Mouse (Mus musculus) heart, embryonic 12.5 days (tissue): ENCODE measurements around the gene Nrxn1. TPM values are rescaled to one million over a fixed set of nuclear protein-coding genes. Genes with fewer than 3 reads are reported as not detected.

Experiments used
- ATAC-seq: fragments of 200-750 bp; cut with Nextera tagmentation; 2 replicates; pipeline ENCODE4 v1.8.0; 2017; ENCODE audit warnings: moderate TSS enrichment, moderate library complexity; ENCODE audit not compliant: insufficient number of reproducible peaks, low FRiP score
- H3K27ac ChIP-seq: fragments of 300-500 bp; sonication (generic); 2 replicates; pipeline ENCODE4 v1.5.1; 2016; ENCODE audit warnings: mild to moderate bottlenecking, moderate library complexity; ENCODE audit not compliant: poor library complexity, severe bottlenecking
- H3K27me3 ChIP-seq: fragments of 300-500 bp; sonication (generic); replicated peaks from 2 replicates; pipeline ENCODE4 v1.6.1; 2016; ENCODE audit warnings: mild to moderate bottlenecking, moderate library complexity
- H3K36me3 ChIP-seq: fragments of 300-500 bp; sonication (generic); 2 replicates; pipeline ENCODE4 v1.6.1; 2016; ENCODE audit warnings: mild to moderate bottlenecking, moderate library complexity
- H3K4me1 ChIP-seq: fragments of 300-500 bp; sonication (generic); replicated peaks from 2 replicates; pipeline ENCODE4 v1.6.1; 2016; ENCODE audit warnings: mild to moderate bottlenecking
- H3K4me2 ChIP-seq: fragments of 300-500 bp; sonication (generic); 2 replicates; pipeline ENCODE4 v1.6.1; 2016; ENCODE audit warnings: mild to moderate bottlenecking, moderate library complexity
- H3K4me3 ChIP-seq: fragments of 300-500 bp; sonication (generic); 2 replicates; pipeline ENCODE4 v1.5.1; 2016; ENCODE audit warnings: mild to moderate bottlenecking
- H3K9ac ChIP-seq: fragments of 300-500 bp; sonication (generic); 2 replicates; pipeline ENCODE4 v1.6.1; 2016; ENCODE audit warnings: mild to moderate bottlenecking, moderate library complexity
- H3K9me3 ChIP-seq: fragments of 300-500 bp; sonication (generic); replicated peaks from 2 replicates; pipeline ENCODE4 v1.6.1; 2016; ENCODE audit warnings: mild to moderate bottlenecking, moderate library complexity
- WGBS: fragments of 180-500 bp; shearing (Covaris S2); methylation state at CpG from one replicate; pipeline ENCODE4 v1.1.7; 2016; 5-methylcytosine and 5-hydroxymethylcytosine counted together
- polyA plus RNA-seq: library from polyadenylated mRNA; unstranded; fragments of >200 nt; fragmentation: Nextera tagmentation; extraction: Ambion mirVana; gene quantifications from 2 replicates; pipeline ENCODE4 v1.2.1, GENCODE M21; 2016

Gene Nrxn1
- 1.6 and 1.7 TPM in 2 replicates for polyA plus RNA-seq

- Histone ChIP-seq H3K4me3 (peak within 1 kb of the TSS; percentile 11; the same call in 1 of the 2 replicates), H3K36me3 (no peaks in the 10 kb centered on the region), H3K4me1 (no peaks in the 10 kb centered on the region), H3K4me2 (peak within 1 kb of the TSS; percentile 55), H3K9me3 (peaks cover 13% of the 10 kb centered on the region), H3K27ac (no peak within 1 kb of the TSS), H3K9ac (no peak within 1 kb of the TSS), H3K27me3 (peaks cover 17% of the 10 kb centered on the region)
- WGBS: 0% methylated on average over 1 of the region's 1 CpGs
- no peak for ATAC-seq
Measured at GRCm38 (mm10) chr17:91093042-91093080, at the start of gene Nrxn1. Nrxn1 (minus strand) TSS chr17:91093071.

GRCm38 (mm10) chr17:91136859-91137258 lies 44.0 kb upstream of the Nrxn1 start:
- peak; percentile 66; the same call in 1 of the 2 replicates for ATAC-seq
- Histone ChIP-seq H3K27me3 (no peaks in the 10 kb centered on the region), H3K4me1 (peaks cover 6% of the 10 kb centered on the region), H3K27ac (no peak overlapping the region), H3K36me3 (no peaks in the 10 kb centered on the region), H3K4me3 (no peak overlapping the region), H3K9me3 (no peaks in the 10 kb centered on the region), H3K4me2 (no peak overlapping the region), H3K9ac (no peak overlapping the region)
- 46% methylated on average over 3 of the region's 3 CpGs for WGBS

GRCm38 (mm10) chr17:91112880-91113628 lies 20.2 kb upstream of the Nrxn1 start:
- H3K27me3 ChIP-seq: no peaks in the 10 kb centered on the region
- WGBS: 68% methylated on average over 3 of the region's 3 CpGs
- no peak overlapping the region for H3K9ac ChIP-seq
- no peaks in the 10 kb centered on the region for H3K4me1 ChIP-seq
- no peak overlapping the region for H3K4me3 ChIP-seq
- H3K4me2 ChIP-seq: no peak overlapping the region
- ATAC-seq: no peak
- no peaks in the 10 kb centered on the region for H3K9me3 ChIP-seq
- H3K36me3 ChIP-seq: no peaks in the 10 kb centered on the region
- H3K27ac ChIP-seq: no peak overlapping the region

DNA sequence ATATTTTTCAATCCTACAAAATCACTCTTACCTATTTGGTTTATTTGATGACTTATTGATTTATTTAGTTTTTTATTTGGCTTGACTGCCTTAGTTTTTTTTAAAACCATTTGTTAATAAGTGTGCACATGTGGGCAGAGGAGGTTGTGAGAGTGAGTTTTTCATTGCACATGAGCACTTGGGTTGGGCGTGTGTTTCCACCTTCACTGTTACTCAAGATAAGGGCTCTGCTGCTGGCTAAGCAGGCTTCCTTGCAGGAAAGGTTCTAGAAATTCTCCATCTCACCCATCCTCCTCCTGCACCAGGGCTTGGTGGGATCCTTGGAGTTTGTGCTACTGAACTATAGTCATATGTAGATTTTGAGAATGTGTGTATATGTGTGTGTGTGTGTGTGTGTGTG lies 19.2 kb upstream of the Nrxn1 start:
- ATAC-seq: no peak
- H3K36me3 ChIP-seq: no peaks in the 10 kb centered on the region
- H3K27me3 ChIP-seq: no peaks in the 10 kb centered on the region
- 66% methylated on average over 1 of the region's 1 CpGs for WGBS
- no peak overlapping the region for H3K9ac ChIP-seq
- no peak overlapping the region for H3K27ac ChIP-seq
- H3K4me2 ChIP-seq: no peak overlapping the region
- no peak overlapping the region for H3K4me3 ChIP-seq
- H3K9me3 ChIP-seq: no peaks in the 10 kb centered on the region
- H3K4me1 ChIP-seq: no peaks in the 10 kb centered on the region

DNA sequence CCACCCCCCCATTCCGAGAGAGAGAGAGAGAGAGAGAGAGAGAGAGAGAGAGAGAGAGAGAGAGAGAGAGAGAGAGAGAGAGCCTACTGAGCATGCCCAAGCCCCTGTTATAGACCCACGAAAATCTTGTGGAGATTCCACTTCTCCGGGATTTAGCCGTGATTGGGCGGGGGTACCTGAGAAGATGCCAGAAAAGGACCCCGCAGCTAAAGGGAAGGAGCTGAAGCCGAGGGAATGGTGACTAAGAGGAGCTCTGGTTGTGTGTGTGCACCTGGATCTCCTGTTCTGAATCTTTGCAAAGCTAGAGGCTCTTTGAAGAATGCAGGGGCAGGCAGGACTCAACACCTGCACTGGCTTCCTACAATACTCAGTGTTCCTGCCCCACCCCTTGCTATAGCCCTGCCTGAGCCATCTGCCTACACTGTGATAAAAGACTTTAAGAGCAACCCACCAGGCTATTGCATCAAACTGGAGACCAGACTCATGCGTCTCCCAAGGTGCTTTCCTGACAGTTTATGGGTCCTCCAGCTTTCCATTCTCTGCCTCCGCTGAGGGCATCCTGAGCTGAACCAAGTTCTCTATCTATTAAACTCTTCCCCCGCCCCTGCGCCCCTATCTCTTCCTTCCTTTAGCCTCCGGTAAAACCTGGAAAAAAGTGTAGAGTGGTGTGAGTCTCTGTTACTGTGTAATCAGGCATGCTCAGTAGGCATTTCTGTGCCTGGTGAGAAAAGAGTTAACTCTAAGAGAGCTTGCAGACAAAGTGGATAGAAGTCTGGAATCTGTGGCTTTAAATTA lies 407 bp upstream of the Nrxn1 start:
- Histone ChIP-seq H3K9ac (no peak overlapping the region), H3K27me3 (peaks cover 13% of the 10 kb centered on the region), H3K4me1 (no peaks in the 10 kb centered on the region), H3K27ac (no peak overlapping the region), H3K4me2 (peak overlapping the region; percentile 55; the same call in 1 of the 2 replicates), H3K4me3 (no peak overlapping the region), H3K36me3 (no peaks in the 10 kb centered on the region), H3K9me3 (peaks cover 9% of the 10 kb centered on the region)
- no peak for ATAC-seq
- WGBS: 29% methylated on average over 12 of the region's 12 CpGs

DNA sequence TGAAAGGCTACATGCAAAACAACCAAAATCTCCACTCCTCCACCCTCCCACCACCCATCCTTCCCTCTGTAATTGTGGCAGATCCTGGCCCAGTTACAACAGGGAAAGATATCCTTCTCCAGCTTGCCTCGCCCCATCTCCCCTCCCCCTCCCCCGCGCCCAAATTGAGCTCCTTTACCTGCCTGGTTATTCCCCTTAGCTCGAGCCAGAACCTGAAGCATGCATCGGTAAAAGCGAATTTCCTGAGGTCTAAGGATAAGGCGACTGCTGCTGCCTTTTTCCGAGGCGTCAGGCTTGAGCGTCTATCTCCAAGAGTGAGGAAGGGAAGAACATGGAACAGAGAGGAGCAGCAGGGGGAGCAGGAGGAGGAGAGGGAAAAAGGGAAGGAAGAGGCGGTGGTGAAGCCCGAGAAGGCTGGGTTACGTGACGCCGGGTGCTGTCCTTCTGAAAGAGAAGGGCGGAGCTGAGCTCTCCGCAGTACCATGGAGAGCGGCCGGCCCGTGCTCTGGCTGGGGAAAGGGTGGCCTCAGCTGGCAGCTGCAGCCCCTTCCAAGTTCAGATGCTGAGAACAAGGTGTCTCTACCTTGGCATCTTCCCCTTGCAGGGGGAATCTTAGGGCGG lies 340 bp downstream of the Nrxn1 start:
- ATAC-seq: peak; percentile 78; the same call in 1 of the 2 replicates
- H3K36me3 ChIP-seq: no peaks in the 10 kb centered on the region
- peak overlapping the region; percentile 11; the same call in 1 of the 2 replicates for H3K4me3 ChIP-seq
- peaks cover 17% of the 10 kb centered on the region for H3K9me3 ChIP-seq
- peak overlapping the region; percentile 55 for H3K4me2 ChIP-seq
- no peak overlapping the region for H3K9ac ChIP-seq
- no peaks in the 10 kb centered on the region for H3K4me1 ChIP-seq
- no peak overlapping the region for H3K27ac ChIP-seq
- H3K27me3 ChIP-seq: peaks cover 20% of the 10 kb centered on the region
- 1% methylated on average over 21 of the region's 21 CpGs for WGBS

DNA sequence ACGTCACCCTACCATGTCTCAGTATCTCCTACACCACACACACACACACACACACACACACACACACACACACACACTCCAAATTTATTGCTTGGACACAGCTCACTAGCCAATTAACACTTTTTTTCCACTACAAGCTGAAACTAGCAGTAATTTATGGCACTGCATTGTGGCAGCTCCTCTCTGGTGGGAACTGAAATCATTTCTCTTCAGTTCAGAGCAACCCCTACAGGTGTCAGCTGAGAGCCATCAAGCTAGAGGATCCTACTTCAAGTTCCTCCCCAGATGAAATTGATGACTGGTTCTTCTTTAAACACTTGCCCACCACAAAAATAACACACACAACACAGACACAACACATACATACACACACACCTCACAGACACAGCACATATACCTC lies 2.2 kb downstream of the Nrxn1 start:
- no peak overlapping the region for H3K4me2 ChIP-seq
- WGBS: 63% methylated on average over 1 of the region's 1 CpGs
- peaks cover 20% of the 10 kb centered on the region for H3K9me3 ChIP-seq
- H3K27ac ChIP-seq: no peak overlapping the region
- no peak overlapping the region for H3K9ac ChIP-seq
- ATAC-seq: no peak
- no peaks in the 10 kb centered on the region for H3K4me1 ChIP-seq
- H3K4me3 ChIP-seq: no peak overlapping the region
- no peaks in the 10 kb centered on the region for H3K36me3 ChIP-seq
- peaks cover 20% of the 10 kb centered on the region for H3K27me3 ChIP-seq

DNA sequence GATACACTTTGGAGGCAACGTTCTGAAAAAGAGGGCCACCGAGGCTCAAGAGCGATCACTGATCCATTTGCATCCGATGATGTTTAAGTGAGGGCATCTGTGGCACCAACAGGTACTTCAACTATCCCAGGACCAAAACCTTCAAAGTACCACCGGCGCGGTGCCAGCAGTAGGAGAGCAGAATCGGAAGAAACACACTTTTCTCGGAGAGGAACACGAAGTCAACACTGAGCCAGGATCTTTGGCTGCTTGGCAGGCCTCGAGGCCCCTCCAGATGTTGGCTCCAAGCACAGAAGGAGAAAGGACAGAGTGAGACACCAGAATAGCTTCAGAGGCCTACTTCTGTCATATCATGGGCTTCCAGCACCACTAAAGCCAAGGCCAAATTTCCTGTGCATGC lies 3.9 kb downstream of the Nrxn1 start:
- ATAC-seq: no peak
- peaks cover 20% of the 10 kb centered on the region for H3K27me3 ChIP-seq
- H3K4me3 ChIP-seq: no peak overlapping the region
- H3K4me2 ChIP-seq: no peak overlapping the region
- H3K36me3 ChIP-seq: no peaks in the 10 kb centered on the region
- 83% methylated on average over 11 of the region's 11 CpGs for WGBS
- H3K9me3 ChIP-seq: peaks cover 20% of the 10 kb centered on the region
- no peak overlapping the region for H3K27ac ChIP-seq
- no peak overlapping the region for H3K9ac ChIP-seq
- no peaks in the 10 kb centered on the region for H3K4me1 ChIP-seq

GRCm38 (mm10) chr17:91088037-91088715 lies 4.7 kb downstream of the Nrxn1 start:
- H3K4me1 ChIP-seq: no peaks in the 10 kb centered on the region
- no peak overlapping the region for H3K9ac ChIP-seq
- H3K4me3 ChIP-seq: no peak overlapping the region
- H3K9me3 ChIP-seq: peaks cover 20% of the 10 kb centered on the region
- H3K4me2 ChIP-seq: peak overlapping the region; percentile 37; the same call in 1 of the 2 replicates
- ATAC-seq: no peak
- 51% methylated on average over 77 of the region's 82 CpGs for WGBS
- H3K27me3 ChIP-seq: peaks cover 20% of the 10 kb centered on the region
- H3K27ac ChIP-seq: no peak overlapping the region
- no peaks in the 10 kb centered on the region for H3K36me3 ChIP-seq

- Histone ChIP-seq H3K4me3 (no peak overlapping the region), H3K36me3 (no peaks in the 10 kb centered on the region), H3K9ac (no peak overlapping the region), H3K4me1 (no peaks in the 10 kb centered on the region), H3K9me3 (peaks cover 20% of the 10 kb centered on the region), H3K27ac (no peak overlapping the region), H3K4me2 (no peak overlapping the region), H3K27me3 (peaks cover 18% of the 10 kb centered on the region)
- no peak for ATAC-seq
- WGBS: 70% methylated on average over 1 of the region's 1 CpGs
Measured at GRCm38 (mm10) chr17:91086412-91086811, 6.5 kb downstream of the Nrxn1 start.

GRCm38 (mm10) chr17:91085416-91085815 lies 7.5 kb downstream of the Nrxn1 start:
- WGBS: 88% methylated on average over 2 of the region's 2 CpGs
- Histone ChIP-seq H3K4me2 (no peak overlapping the region), H3K4me3 (no peak overlapping the region), H3K27me3 (peaks cover 18% of the 10 kb centered on the region), H3K27ac (no peak overlapping the region), H3K9me3 (peaks cover 20% of the 10 kb centered on the region), H3K36me3 (no peaks in the 10 kb centered on the region), H3K4me1 (no peaks in the 10 kb centered on the region), H3K9ac (no peak overlapping the region)
- ATAC-seq: no peak
